In the genomic region with DNA sequence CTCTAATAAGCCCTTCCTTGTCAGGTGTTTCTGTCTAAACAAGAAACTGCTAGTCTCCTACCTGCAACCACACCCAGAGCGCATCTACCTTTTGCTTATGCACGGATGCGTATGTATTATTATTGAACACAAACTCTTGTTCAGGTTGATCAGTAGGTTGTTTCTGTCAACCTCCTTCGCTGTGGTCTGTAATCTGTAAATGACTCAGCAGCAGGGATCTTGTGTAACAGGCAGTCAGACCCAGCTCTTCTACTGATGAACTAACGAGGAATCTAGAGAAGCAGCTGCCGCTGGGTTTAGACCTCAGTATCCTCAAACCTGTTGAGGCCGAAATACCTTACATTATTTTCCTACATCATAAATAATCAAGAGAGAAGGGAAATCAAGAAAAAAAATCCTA, we compare ENCODE assay signal across 29 mouse cellular contexts.
DNase-seq lines count a peak whose midpoint lies in the region; ATAC-seq and TF ChIP-seq lines count a peak whose summit lies in the region.
"Had no signal": no experiment of that assay in that cellular context is flagged by ENCODE, and none has a peak within 500 bp of the region (broad histone marks: within the 10 kb centered on the region; RNA-seq: fewer than 3 reads in every experiment).

No protein-coding gene starts in this region.

- ATAC-seq in megakaryocyte progenitor cell, adult 5-6 weeks (replicated peaks; ENCODE audit: poor library complexity) = peak; percentile 92
- ATAC-seq in forebrain, embryonic 12.5 days (ENCODE audit: low FRiP score) = no peak
- ATAC-seq: forebrain, embryonic 15.5 days; inflammation-experienced regulatory T-cells, adult 6 months; midbrain, embryonic 13.5 days had no signal

- no peak for TF ChIP-seq POLR2A in brain, embryonic 14.5 days (IDR thresholded peaks at IDR 0.05; ENCODE audit: borderline replicate concordance, extremely low read depth, insufficient read depth, insufficient read length, poor library complexity, severe bottlenecking)

- H3K4me2 ChIP-seq in forebrain, embryonic 12.5 days = no peak overlapping the region
- H3K4me2 ChIP-seq: forebrain, embryonic 15.5 days; heart, embryonic 12.5 days; hindbrain, embryonic 14.5 days; kidney, embryonic 15.5 days; limb, embryonic 12.5 days; liver, embryonic 15.5 days; lung, embryonic 15.5 days; midbrain, embryonic 13.5 days; neural tube, embryonic 13.5 days; stomach, embryonic 15.5 days had no signal

- H3K9ac ChIP-seq in forebrain, embryonic 12.5 days = no peak overlapping the region
- H3K9ac ChIP-seq: forebrain, embryonic 15.5 days; heart, embryonic 12.5 days; hindbrain, embryonic 14.5 days; kidney, embryonic 15.5 days; limb, embryonic 12.5 days; liver, embryonic 15.5 days; lung, embryonic 15.5 days; midbrain, embryonic 13.5 days; neural tube, embryonic 13.5 days; stomach, embryonic 15.5 days had no signal

- H3K9me3 ChIP-seq in forebrain, embryonic 12.5 days = no peaks in the 10 kb centered on the region
- H3K9me3 ChIP-seq: forebrain, embryonic 15.5 days; heart, embryonic 12.5 days; kidney, embryonic 15.5 days; limb, embryonic 12.5 days; liver, embryonic 15.5 days; lung, embryonic 15.5 days; megakaryocyte, embryonic 14.5 days; midbrain, embryonic 13.5 days; neural tube, embryonic 13.5 days; stomach, embryonic 15.5 days had no signal

- no peaks in the 10 kb centered on the region for H3K36me3 ChIP-seq in forebrain, embryonic 12.5 days (replicated peaks)
- H3K36me3 ChIP-seq: forebrain, embryonic 15.5 days; heart, embryonic 12.5 days; kidney, embryonic 15.5 days; limb, embryonic 12.5 days; liver, embryonic 15.5 days; lung, embryonic 15.5 days; midbrain, embryonic 13.5 days; neural tube, embryonic 13.5 days; stomach, embryonic 15.5 days had no signal

- TF ChIP-seq CTCF in brain, embryonic 14.5 days (IDR thresholded peaks at IDR 0.05; ENCODE audit: borderline replicate concordance, extremely low read depth, insufficient read depth, insufficient read length) = no peak

- no peak overlapping the region for H3K27ac ChIP-seq in forebrain, embryonic 12.5 days
- H3K27ac ChIP-seq: forebrain, embryonic 15.5 days; hindbrain, embryonic 14.5 days; kidney, embryonic 15.5 days; limb, embryonic 12.5 days; liver, embryonic 15.5 days; lung, embryonic 15.5 days; midbrain, embryonic 13.5 days; neural tube, embryonic 13.5 days; stomach, embryonic 15.5 days had no signal

- no peaks in the 10 kb centered on the region for H3K4me1 ChIP-seq in forebrain, embryonic 12.5 days
- H3K4me1 ChIP-seq: kidney, embryonic 15.5 days; limb, embryonic 12.5 days; liver, embryonic 15.5 days; lung, embryonic 15.5 days; megakaryocyte, embryonic 14.5 days; neural tube, embryonic 13.5 days; stomach, embryonic 15.5 days had no signal

- no peak overlapping the region for H3K4me3 ChIP-seq in forebrain, embryonic 12.5 days (replicated peaks)
- H3K4me3 ChIP-seq: forebrain, embryonic 15.5 days; heart, embryonic 12.5 days; kidney, embryonic 15.5 days; limb, embryonic 12.5 days; liver, embryonic 15.5 days; lung, embryonic 15.5 days; megakaryocyte, embryonic 14.5 days; midbrain, embryonic 13.5 days; neural tube, embryonic 13.5 days; stomach, embryonic 15.5 days had no signal

- DNase-seq in 3134 (ENCODE audit: extremely low read depth, insufficient read length, low spot score) = peak; percentile 11
- peak; percentile 45 for DNase-seq in 416B (ENCODE audit: low read depth)
- peak; percentile 26 for DNase-seq in brain, embryonic 14.5 days (ENCODE audit: low read depth)
- no peak for DNase-seq in frontal cortex, postnatal 25 days (ENCODE audit: low spot score in 2 of 2)
- no peak for DNase-seq in ovary, adult 18-20 months (ENCODE audit: low spot score)
- DNase-seq: adrenal gland, postnatal 36 days; cerebellum, adult 8-10 months; cerebellum, postnatal 25 days; gastrocnemius, postnatal 10 days; heart, adult 18-20 months; heart, postnatal 4 days; kidney, adult 11 months; kidney, postnatal 25 days; right cerebral cortex, postnatal 25 days; thymus, postnatal 14 days had no signal

- WGBS in forebrain, embryonic 12.5 days = 83% methylated on average over 7 of the region's 7 CpGs

- no peaks in the 10 kb centered on the region for H3K27me3 ChIP-seq in forebrain, embryonic 12.5 days
- H3K27me3 ChIP-seq: forebrain, embryonic 15.5 days; heart, embryonic 12.5 days; kidney, embryonic 15.5 days; limb, embryonic 12.5 days; liver, embryonic 15.5 days; lung, embryonic 15.5 days; megakaryocyte, embryonic 14.5 days; midbrain, embryonic 13.5 days; neural tube, embryonic 13.5 days; stomach, embryonic 15.5 days had no signal

Comparison
In these comparisons a context has a peak if more than half of its experiments do, and no peak if none do; other contexts are left out.
1. DNase-seq: peak in 3134 (single experiment), 416B (single experiment) and brain, embryonic 14.5 days (single experiment); none in frontal cortex, postnatal 25 days (0 of 2) and ovary, adult 18-20 months (single experiment).